Mouse (Mus musculus): ENCODE measurements around the gene Auts2. TPM values are rescaled to one million over a fixed set of nuclear protein-coding genes. Genes with fewer than 3 reads are reported as not detected.

Gene Auts2
- total RNA-seq, 2 experiments from 2014 or later: 40.8 to 53.0 TPM

GRCm38 (mm10) chr5:132458498-132458897 is 84.6 kb downstream of the Auts2 start:
- DNase-seq: no peak
- intact Hi-C loops (cut with DNase I): no loop called here

- DNase-seq: no peak
- intact Hi-C loops (cut with DNase I): no loop called here
Observed at GRCm38 (mm10) chr5:132452381-132452780, 90.8 kb downstream of the Auts2 start.

- intact Hi-C loops (cut with DNase I): no loop called here
- DNase-seq: no peak
Observed at GRCm38 (mm10) chr5:132450071-132450470, 93.1 kb downstream of the Auts2 start.

GRCm38 (mm10) chr5:132448401-132449066 is 94.6 kb downstream of the Auts2 start:
- DNase-seq: no peak
- intact Hi-C loops (cut with DNase I): no loop called here

GRCm38 (mm10) chr5:132445213-132445954 is 97.8 kb downstream of the Auts2 start:
- no peak for DNase-seq
- intact Hi-C loops (cut with DNase I): no loop called here

GRCm38 (mm10) chr5:132442948-132443347 is 100.2 kb downstream of the Auts2 start:
- peak; percentile 20 to 24 for DNase-seq
- intact Hi-C loops (cut with DNase I): no loop called here

GRCm38 (mm10) chr5:132438414-132438813 is 104.7 kb downstream of the Auts2 start:
- peak; percentile 31 to 36 for DNase-seq
- intact Hi-C loops (cut with DNase I): loop anchor here (2.0 kb wide), 1 partner anchor 104 kb away; the partner anchor contains the start of gene Auts2

GRCm38 (mm10) chr5:132437994-132438393 is 105.2 kb downstream of the Auts2 start:
- intact Hi-C loops (cut with DNase I): loop anchor here (2.0 kb wide), 1 partner anchor 105 kb away; the partner anchor contains the start of gene Auts2
- peak; percentile 54 to 67 for DNase-seq

GRCm38 (mm10) chr5:132437478-132437877 is 105.7 kb downstream of the Auts2 start:
- no peak for DNase-seq
- intact Hi-C loops (cut with DNase I): no loop called here

GRCm38 (mm10) chr5:132436901-132437300 is 106.2 kb downstream of the Auts2 start:
- intact Hi-C loops (cut with DNase I): no loop called here
- DNase-seq: peak; percentile 38 to 47

- DNase-seq: no peak
- intact Hi-C loops (cut with DNase I): no loop called here
Observed at GRCm38 (mm10) chr5:132436473-132436872, 106.7 kb downstream of the Auts2 start.

- no peak for DNase-seq
- intact Hi-C loops (cut with DNase I): no loop called here
Observed at GRCm38 (mm10) chr5:132435401-132435800, 107.7 kb downstream of the Auts2 start.

- DNase-seq: no peak
Observed at GRCm38 (mm10) chr5:132433377-132434115, 109.6 kb downstream of the Auts2 start.

GRCm38 (mm10) chr5:132429363-132429762 is 113.8 kb downstream of the Auts2 start:
- intact Hi-C loops (cut with DNase I): no loop called here
- DNase-seq: no peak

More at GRCm38 (mm10) chr5:132433377-132434115, 109.6 kb downstream of the Auts2 start:
- intact Hi-C loops (cut with DNase I): no loop called here

- DNase-seq: no peak
- intact Hi-C loops (cut with DNase I): no loop called here
Observed at GRCm38 (mm10) chr5:132426342-132426741, 116.8 kb downstream of the Auts2 start.

GRCm38 (mm10) chr5:132425792-132426309 is 117.3 kb downstream of the Auts2 start:
- DNase-seq: no peak
- intact Hi-C loops (cut with DNase I): no loop called here

- intact Hi-C loops (cut with DNase I): no loop called here
- no peak for DNase-seq
Observed at GRCm38 (mm10) chr5:132410338-132410852, 132.7 kb downstream of the Auts2 start.

GRCm38 (mm10) chr5:132408892-132409575 is 134.1 kb downstream of the Auts2 start:
- intact Hi-C loops (cut with DNase I): no loop called here

GRCm38 (mm10) chr5:132400556-132400955 is 142.6 kb downstream of the Auts2 start:
- peak in 1 of 2 experiments; percentile 23 for DNase-seq
- intact Hi-C loops (cut with DNase I): no loop called here

More at GRCm38 (mm10) chr5:132408892-132409575, 134.1 kb downstream of the Auts2 start:
- no peak for DNase-seq

- intact Hi-C loops (cut with DNase I): loop anchor here (5.0 kb wide), 1 partner anchor 143 kb away; the partner anchor contains the start of gene Auts2
- DNase-seq: no peak
Observed at GRCm38 (mm10) chr5:132399486-132399885, 143.7 kb downstream of the Auts2 start.
